Mouse (Mus musculus) c-Kit-positive CD71-positive TER-119-negative erythroid progenitor cells, embryonic 14.5 days (primary cell): ENCODE data around the gene Sipa1l3.

Experiments used
- DNase-seq: peaks from one replicate; pipeline ENCODE4 v3.0.0-alpha.2; 2013; ENCODE audit warnings: low read depth

Sipa1l3 gene

DNA sequence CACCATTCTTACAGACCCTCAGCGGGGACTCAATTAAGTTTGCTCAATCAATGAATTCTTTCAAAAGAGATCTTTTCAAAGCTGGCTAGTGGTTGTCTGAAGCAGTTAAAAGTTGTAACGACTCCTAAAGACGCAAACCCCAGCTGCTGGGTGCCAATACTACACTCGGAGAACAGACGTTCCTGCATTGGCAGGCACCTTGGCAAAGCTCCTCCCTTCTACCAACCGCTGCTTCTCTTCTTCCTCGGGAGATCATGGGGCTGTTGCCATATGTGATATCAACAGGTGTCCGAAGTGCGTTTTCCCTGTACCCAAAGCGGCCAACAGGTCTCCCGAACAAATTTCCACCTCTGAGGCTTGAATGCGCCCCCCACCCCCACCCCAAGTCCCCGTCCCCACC, 237.6 kb downstream of the Sipa1l3 start:
- no peak for DNase-seq

DNA sequence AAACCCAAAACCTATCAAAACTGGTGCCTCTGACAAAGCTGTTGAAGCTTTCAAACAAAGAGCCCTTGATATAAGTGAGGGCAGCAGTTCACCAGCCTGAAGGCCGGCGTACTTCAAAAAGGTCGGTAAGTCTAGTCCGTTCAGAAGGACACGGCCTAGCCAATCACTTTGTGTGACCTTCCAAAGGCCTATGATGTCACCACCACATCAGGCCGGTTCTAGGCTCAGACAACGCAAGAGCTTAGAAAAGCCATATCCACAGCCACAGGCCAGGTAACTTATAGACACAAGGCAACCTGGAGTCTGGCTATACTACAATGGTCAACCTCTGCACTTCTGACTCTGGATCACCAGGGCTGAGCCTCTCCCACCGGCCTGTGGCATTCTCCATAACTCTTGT, 238.5 kb downstream of the Sipa1l3 start:
- no peak for DNase-seq

DNA sequence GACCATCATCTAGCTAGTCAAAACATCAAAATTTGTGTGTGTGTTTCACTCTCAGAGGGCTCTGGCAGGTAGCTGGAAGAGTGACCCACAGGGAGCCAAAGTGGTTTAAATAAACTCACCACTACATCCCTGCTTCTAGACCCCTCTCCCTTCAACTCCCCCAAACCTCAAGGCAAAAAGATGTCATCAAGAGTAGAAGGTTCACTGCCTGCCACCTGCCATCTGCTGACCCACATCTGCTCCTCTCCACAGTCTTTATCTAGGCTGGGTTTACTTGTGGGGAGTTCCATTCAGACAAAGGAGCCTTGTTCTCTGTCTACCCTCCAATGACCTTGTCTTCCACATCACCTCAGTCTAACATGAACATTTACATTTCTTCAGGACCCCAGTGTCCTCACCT, 239.2 kb downstream of the Sipa1l3 start:
- no peak for DNase-seq

DNA sequence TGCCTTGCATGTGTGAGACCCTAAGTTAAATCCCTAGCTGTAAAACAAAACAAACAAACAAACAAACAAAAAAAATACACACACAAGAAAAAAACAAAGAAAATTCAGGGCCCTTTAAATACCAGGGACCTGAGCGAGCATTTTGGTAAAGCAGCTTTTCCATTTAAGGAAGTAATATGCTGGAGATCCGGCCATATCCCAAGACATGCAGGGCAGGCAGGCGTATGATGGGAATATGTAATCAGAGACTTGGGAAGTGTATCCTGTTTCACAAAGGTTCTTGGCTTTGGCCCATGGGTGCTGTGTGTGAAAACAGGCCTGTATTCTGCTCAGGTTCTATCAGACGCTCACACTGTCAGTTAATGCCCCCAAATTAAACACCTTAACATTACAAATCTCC, 240.9 kb downstream of the Sipa1l3 start:
- no peak for DNase-seq

DNA sequence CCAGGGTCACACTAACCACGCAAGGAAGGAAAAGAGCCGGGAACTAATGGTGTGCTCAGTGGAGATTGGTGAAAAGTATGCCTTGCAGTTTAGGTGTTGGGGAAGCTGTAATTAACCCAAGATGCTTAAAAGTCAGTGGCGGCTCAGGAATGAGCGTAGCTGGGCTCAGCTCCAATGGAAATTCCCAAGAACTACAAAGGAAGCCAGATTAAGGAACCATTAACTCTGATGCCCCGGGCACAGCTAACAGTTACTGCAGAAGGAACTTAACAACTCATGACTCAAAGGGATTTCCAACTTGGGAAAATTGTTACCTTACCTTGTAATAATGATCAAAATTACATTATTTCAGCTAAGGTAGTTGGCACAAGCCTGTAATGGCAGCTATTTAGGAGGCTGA, 241.7 kb downstream of the Sipa1l3 start:
- DNase-seq: no peak

DNA sequence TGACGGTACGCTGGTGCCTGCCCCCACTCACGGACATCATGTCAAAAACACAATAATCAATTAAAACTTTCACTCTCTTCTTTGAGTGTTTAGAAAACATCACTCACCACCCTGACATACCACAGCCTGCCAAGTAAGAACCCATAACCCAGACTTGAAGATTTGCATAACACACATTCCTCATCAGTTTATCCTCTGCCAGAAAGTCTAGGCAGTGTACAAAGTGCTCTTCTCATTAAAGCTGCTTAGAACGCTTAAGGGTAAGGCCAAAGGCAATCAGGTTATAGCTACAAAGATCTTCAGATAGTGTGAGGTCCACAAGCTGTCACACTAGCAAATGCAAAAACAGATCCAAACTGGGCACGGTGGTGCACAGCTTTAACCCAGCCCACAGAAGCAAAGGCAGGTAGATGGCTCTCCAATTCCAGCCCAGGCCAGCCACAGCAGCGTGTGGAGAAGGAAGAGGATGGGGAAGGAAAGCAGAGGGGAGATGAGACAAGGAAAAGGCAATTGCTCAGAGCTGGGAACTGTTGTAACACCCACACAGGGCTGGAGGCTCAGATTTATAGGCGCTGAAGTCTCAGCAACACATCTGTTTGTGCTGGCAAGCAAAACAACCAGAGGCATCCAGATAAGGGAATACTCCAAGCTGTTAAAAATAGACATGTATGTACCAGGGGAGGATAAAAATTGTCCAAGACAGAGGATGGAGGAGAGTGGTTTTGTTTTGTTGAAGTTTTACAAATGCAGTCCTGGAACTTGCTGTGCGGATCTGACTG, 246.6 kb downstream of the Sipa1l3 start:
- no peak for DNase-seq

DNA sequence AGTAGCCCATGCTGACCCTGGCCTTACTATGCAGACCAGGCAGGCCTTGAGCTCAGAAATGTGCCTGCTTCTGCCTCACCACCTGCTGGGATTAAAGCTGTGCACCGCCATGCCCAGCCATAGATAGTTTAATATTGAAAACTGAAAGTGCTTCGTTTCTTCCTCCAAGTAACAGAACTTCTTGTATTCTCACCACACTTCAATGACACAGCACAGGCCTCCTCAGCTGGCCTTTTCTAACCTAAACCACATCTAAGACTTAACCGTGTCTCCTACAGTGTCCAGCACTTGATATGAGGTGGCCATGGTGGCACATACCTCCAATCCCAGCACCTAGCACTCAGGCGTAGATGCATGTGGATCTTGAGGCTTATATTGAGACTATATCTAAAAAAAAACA, 248.0 kb downstream of the Sipa1l3 start:
- no peak for DNase-seq
